Mouse (Mus musculus): ENCODE data around the gene Atp6v1e2. TPM values are rescaled to one million over a fixed set of nuclear protein-coding genes. Genes with fewer than 3 reads are reported as not detected.

The Atp6v1e2 gene
- polyA plus RNA-seq, 1 experiment from 2014 or later, result not detected

DNA sequence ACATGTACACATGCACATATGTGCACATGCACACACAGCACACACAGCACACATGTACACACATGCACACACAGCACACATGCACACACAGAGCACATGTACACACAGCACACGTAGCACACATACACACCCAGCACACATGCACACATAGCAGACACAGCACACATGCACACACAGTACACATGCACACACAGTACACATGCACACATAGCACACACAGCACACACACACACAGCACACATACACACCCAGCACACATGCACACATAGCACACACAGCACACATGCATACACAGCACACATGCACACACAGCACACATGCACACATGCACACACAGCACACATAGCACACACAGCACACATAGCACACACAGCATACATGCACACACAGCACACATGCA, 33.5 kb upstream of the Atp6v1e2 start:
- H3K9me3 ChIP-seq (ENCODE audit: control insufficient read depth, low read length), result no peaks in the 10 kb centered on the region
- no peak overlapping the region for H3K27ac ChIP-seq (ENCODE audit: low read depth, low read length)
- 95% methylated on average over 1 of the region's 1 CpGs for WGBS
- no peak overlapping the region for H3K4me2 ChIP-seq (ENCODE audit: low read depth, low read length)
- H3K36me3 ChIP-seq (ENCODE audit: control insufficient read depth, insufficient read depth, low read length), result no peaks in the 10 kb centered on the region
- ATAC-seq (ENCODE audit: low read depth), result no peak
- peaks cover 4% of the 10 kb centered on the region for H3K4me1 ChIP-seq (ENCODE audit: control insufficient read depth, insufficient read depth, low read length)
- no peak overlapping the region for H3K9ac ChIP-seq (replicated peaks; ENCODE audit: low read depth, low read length)
- H3K4me3 ChIP-seq (ENCODE audit: low read depth, low read length), result no peak overlapping the region
- no peaks in the 10 kb centered on the region for H3K27me3 ChIP-seq (ENCODE audit: control insufficient read depth, insufficient read depth, low read length)

DNA sequence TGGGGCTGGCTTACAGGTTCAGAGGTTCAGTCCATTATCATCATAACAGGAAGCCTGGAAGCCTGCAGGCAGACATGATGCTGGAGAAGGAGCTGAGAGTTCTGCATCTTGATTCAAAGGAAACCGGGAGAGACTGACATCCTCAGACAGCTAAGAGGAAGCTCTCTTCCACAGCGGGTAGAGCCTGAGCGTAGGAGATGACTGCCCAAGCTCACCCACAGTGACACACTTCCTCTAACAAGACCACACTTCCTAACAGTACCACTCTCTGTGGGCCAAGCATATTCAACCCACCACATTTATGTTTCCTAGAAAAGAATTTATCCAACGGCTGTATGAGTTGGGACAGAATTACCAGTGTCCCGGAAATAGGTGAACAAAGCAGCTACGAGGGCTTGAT, 30.8 kb upstream of the Atp6v1e2 start:
- H3K27ac ChIP-seq (ENCODE audit: low read depth, low read length), result no peak overlapping the region
- no peaks in the 10 kb centered on the region for H3K27me3 ChIP-seq (ENCODE audit: control insufficient read depth, insufficient read depth, low read length)
- H3K4me3 ChIP-seq (ENCODE audit: low read depth, low read length), result no peak overlapping the region
- ATAC-seq (ENCODE audit: low read depth), result no peak
- H3K9ac ChIP-seq (replicated peaks; ENCODE audit: low read depth, low read length), result no peak overlapping the region
- no peaks in the 10 kb centered on the region for H3K4me1 ChIP-seq (ENCODE audit: control insufficient read depth, insufficient read depth, low read length)
- no peak overlapping the region for H3K4me2 ChIP-seq (ENCODE audit: low read depth, low read length)
- peaks cover 3% of the 10 kb centered on the region; the same call in 1 of the 2 replicates for H3K36me3 ChIP-seq (ENCODE audit: control insufficient read depth, insufficient read depth, low read length)
- 90% methylated on average over 6 of the region's 6 CpGs for WGBS
- no peaks in the 10 kb centered on the region for H3K9me3 ChIP-seq (ENCODE audit: control insufficient read depth, low read length)

DNA sequence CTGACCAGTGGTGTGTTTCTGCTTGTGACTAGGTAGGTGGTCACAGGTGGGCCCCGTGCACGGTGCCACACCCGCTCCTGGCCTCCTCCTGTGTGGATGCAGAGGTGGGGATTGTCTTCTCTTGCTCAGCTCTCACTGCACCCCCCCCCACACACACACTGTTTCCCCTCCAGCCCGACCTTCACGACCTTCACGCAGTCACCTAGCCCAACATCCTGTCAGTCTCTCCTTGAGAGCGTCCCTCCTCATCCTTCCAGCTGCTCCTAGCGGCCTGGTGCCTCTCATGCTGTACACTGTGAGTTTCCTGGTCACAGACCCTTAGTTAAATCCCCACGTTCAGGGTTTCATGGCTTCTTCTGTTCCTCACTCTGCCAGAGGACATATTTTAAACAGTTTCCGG, 28.7 kb upstream of the Atp6v1e2 start:
- 81% methylated on average over 10 of the region's 10 CpGs for WGBS
- ATAC-seq (ENCODE audit: low read depth), result no peak
- Histone ChIP-seq H3K9me3 (ENCODE audit: control insufficient read depth, low read length) (no peaks in the 10 kb centered on the region), H3K4me2 (ENCODE audit: low read depth, low read length) (no peak overlapping the region), H3K4me3 (ENCODE audit: low read depth, low read length) (no peak overlapping the region), H3K9ac (replicated peaks; ENCODE audit: low read depth, low read length) (no peak overlapping the region), H3K27me3 (ENCODE audit: control insufficient read depth, insufficient read depth, low read length) (no peaks in the 10 kb centered on the region), H3K27ac (ENCODE audit: low read depth, low read length) (no peak overlapping the region), H3K36me3 (ENCODE audit: control insufficient read depth, insufficient read depth, low read length) (peaks cover 4% of the 10 kb centered on the region; the same call in 1 of the 2 replicates), H3K4me1 (ENCODE audit: control insufficient read depth, insufficient read depth, low read length) (no peaks in the 10 kb centered on the region)

DNA sequence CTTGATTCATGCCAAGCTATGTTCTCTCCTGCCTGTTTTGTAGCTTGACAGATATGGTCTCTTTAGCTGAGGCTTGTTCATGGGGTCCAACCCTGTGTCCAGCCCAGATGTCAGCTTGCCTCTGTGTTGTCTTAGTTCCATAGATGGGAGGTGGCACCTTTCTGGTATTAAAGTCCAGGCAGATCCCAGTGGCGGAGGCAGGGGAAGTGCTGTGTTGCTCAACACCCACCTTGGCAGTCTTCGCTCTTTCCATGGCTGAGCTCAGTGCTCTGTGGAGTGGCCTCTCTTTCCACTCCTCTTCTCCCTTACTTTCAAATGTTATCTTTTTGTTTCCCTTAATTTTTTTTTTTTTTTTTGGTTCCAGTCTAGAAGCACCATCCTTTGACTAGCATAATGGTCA, 25.4 kb upstream of the Atp6v1e2 start:
- Histone ChIP-seq H3K4me2 (ENCODE audit: low read depth, low read length) (no peak overlapping the region), H3K9me3 (ENCODE audit: control insufficient read depth, low read length) (no peaks in the 10 kb centered on the region), H3K36me3 (ENCODE audit: control insufficient read depth, insufficient read depth, low read length) (peaks cover 4% of the 10 kb centered on the region; the same call in 1 of the 2 replicates), H3K4me3 (ENCODE audit: low read depth, low read length) (no peak overlapping the region), H3K4me1 (ENCODE audit: control insufficient read depth, insufficient read depth, low read length) (no peaks in the 10 kb centered on the region), H3K9ac (replicated peaks; ENCODE audit: low read depth, low read length) (no peak overlapping the region), H3K27ac (ENCODE audit: low read depth, low read length) (no peak overlapping the region), H3K27me3 (ENCODE audit: control insufficient read depth, insufficient read depth, low read length) (no peaks in the 10 kb centered on the region)
- 90% methylated on average over 2 of the region's 2 CpGs for WGBS
- no peak for ATAC-seq (ENCODE audit: low read depth)

DNA sequence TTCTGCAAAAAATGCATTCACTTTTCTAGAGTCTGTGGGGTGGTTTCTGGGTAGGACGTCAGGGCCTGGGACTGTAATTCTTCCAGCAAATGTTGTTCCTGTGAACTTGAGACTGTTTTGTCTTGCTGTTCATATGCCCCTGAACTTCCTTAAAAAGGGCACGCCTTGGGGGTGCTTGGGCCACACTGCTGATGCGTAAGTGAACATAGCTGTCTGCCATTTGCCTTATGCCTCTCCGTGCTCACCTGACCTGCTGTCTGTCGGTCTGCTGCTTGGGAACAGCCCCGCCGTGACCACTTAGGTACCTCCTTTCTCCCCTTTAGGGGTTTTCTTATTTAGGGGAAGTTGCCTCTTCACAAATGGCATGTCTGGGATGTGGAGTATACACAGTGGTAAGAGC, 24.2 kb upstream of the Atp6v1e2 start:
- Histone ChIP-seq H3K4me3 (ENCODE audit: low read depth, low read length) (no peak overlapping the region), H3K36me3 (ENCODE audit: control insufficient read depth, insufficient read depth, low read length) (peaks cover 4% of the 10 kb centered on the region; the same call in 1 of the 2 replicates), H3K27me3 (ENCODE audit: control insufficient read depth, insufficient read depth, low read length) (no peaks in the 10 kb centered on the region), H3K4me1 (ENCODE audit: control insufficient read depth, insufficient read depth, low read length) (no peaks in the 10 kb centered on the region), H3K27ac (ENCODE audit: low read depth, low read length) (no peak overlapping the region), H3K9ac (replicated peaks; ENCODE audit: low read depth, low read length) (no peak overlapping the region), H3K4me2 (ENCODE audit: low read depth, low read length) (no peak overlapping the region), H3K9me3 (ENCODE audit: control insufficient read depth, low read length) (no peaks in the 10 kb centered on the region)
- 93% methylated on average over 7 of the region's 7 CpGs for WGBS
- no peak for ATAC-seq (ENCODE audit: low read depth)

DNA sequence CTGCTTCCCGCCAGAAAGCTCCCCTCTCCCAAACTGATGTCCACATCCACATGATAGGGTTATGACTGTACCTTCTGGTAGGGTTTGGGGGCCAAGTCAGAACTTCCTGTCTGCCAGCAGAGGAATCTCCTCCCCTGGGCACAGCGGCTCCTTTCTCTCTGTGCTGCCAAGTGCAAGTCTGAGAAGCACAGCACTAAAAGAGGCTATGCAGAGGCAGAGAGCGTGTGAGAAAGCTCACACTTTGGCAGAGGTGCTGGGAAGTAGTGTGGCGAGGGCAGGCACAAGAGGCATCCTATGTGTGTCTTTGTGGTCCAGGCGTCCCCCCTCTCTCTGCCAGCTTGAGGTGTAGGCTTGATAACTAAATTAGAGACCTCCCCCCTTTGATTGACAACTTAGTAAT, 23.3 kb upstream of the Atp6v1e2 start:
- 89% methylated on average over 5 of the region's 5 CpGs for WGBS
- H3K4me2 ChIP-seq (ENCODE audit: low read depth, low read length), result no peak overlapping the region
- no peak overlapping the region for H3K27ac ChIP-seq (ENCODE audit: low read depth, low read length)

DNA sequence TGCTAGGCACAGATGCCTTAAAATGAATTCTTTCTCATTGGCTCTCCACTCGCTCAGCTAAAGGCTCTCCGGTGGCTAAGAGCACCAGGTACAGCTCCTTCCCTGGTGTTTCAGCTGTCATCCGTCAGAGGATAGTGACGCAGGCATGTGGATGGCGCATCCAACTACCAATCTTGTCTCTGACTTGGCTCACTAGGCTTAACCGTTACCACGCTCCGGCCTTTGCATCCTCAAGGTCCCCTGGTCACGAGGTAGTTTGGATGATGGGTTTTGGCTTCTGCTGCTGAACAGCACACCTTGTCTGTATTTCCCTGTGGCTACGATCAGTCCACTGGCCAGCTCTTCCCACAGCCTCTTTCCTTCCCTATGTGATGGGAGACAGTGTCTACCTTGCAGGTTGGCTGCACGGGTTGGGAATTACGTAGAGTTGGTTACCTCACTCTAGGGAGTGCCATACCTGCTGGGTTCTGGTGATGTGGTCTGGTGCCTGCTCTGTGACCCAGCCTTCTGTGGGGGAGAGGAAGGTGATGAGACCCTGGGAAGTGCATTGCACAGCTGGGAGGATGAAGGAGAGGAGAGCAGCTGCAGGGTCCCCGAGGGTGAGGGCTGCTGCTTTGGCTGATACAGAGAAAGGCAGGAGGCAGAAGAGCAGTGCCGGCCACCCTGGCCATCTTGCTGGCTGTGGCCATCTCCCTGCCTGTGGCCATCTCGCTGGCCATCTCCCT, 22.5 kb upstream of the Atp6v1e2 start:
- WGBS, result 92% methylated on average over 15 of the region's 15 CpGs
- no peak overlapping the region for H3K4me3 ChIP-seq (ENCODE audit: low read depth, low read length)
- ATAC-seq (ENCODE audit: low read depth), result no peak

More for the DNA sequence above, 23.3 kb upstream of the Atp6v1e2 start:
- Histone ChIP-seq H3K9ac (replicated peaks; ENCODE audit: low read depth, low read length) (no peak overlapping the region), H3K27me3 (ENCODE audit: control insufficient read depth, insufficient read depth, low read length) (no peaks in the 10 kb centered on the region), H3K4me3 (ENCODE audit: low read depth, low read length) (no peak overlapping the region), H3K9me3 (ENCODE audit: control insufficient read depth, low read length) (no peaks in the 10 kb centered on the region), H3K4me1 (ENCODE audit: control insufficient read depth, insufficient read depth, low read length) (no peaks in the 10 kb centered on the region), H3K36me3 (ENCODE audit: control insufficient read depth, insufficient read depth, low read length) (peaks cover 4% of the 10 kb centered on the region; the same call in 1 of the 2 replicates)
- ATAC-seq (ENCODE audit: low read depth), result no peak

DNA sequence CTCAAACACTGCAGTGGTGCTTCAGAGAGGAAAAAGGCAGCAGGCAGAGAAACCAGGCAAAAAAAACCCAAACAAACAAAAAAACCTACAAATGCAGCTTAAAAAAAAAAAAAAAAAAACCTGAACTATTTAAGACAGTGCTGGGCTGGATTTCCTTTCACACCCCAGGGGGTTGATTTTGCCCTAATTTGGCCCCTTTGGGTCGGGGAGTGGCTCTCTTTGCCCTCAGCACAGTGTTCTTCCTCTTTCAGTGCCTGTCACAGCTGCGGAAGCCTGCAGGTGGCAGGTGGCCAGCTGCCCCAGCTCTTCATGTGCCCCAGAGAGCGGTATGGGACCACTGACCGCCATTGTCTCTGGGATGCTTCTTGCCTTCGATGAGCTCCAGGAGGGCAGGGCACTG, 21.9 kb upstream of the Atp6v1e2 start:
- peaks cover 7% of the 10 kb centered on the region for H3K4me1 ChIP-seq (ENCODE audit: control insufficient read depth, insufficient read depth, low read length)
- no peak overlapping the region for H3K27ac ChIP-seq (ENCODE audit: low read depth, low read length)
- no peaks in the 10 kb centered on the region for H3K27me3 ChIP-seq (ENCODE audit: control insufficient read depth, insufficient read depth, low read length)
- H3K4me2 ChIP-seq (ENCODE audit: low read depth, low read length), result no peak overlapping the region
- H3K36me3 ChIP-seq (ENCODE audit: control insufficient read depth, insufficient read depth, low read length), result peaks cover 4% of the 10 kb centered on the region; the same call in 1 of the 2 replicates
- ATAC-seq (ENCODE audit: low read depth), result no peak
- H3K9ac ChIP-seq (replicated peaks; ENCODE audit: low read depth, low read length), result no peak overlapping the region
- 58% methylated on average over 5 of the region's 5 CpGs for WGBS
- H3K4me3 ChIP-seq (ENCODE audit: low read depth, low read length), result no peak overlapping the region
- H3K9me3 ChIP-seq (ENCODE audit: control insufficient read depth, low read length), result no peaks in the 10 kb centered on the region

More for the DNA sequence above, 22.5 kb upstream of the Atp6v1e2 start:
- no peaks in the 10 kb centered on the region for H3K27me3 ChIP-seq (ENCODE audit: control insufficient read depth, insufficient read depth, low read length)
- no peak overlapping the region for H3K9ac ChIP-seq (replicated peaks; ENCODE audit: low read depth, low read length)
- peaks cover under 1% of the 10 kb centered on the region for H3K4me1 ChIP-seq (ENCODE audit: control insufficient read depth, insufficient read depth, low read length)
- no peak overlapping the region for H3K27ac ChIP-seq (ENCODE audit: low read depth, low read length)
- peaks cover 4% of the 10 kb centered on the region; the same call in 1 of the 2 replicates for H3K36me3 ChIP-seq (ENCODE audit: control insufficient read depth, insufficient read depth, low read length)
- H3K9me3 ChIP-seq (ENCODE audit: control insufficient read depth, low read length), result no peaks in the 10 kb centered on the region
- no peak overlapping the region for H3K4me2 ChIP-seq (ENCODE audit: low read depth, low read length)

DNA sequence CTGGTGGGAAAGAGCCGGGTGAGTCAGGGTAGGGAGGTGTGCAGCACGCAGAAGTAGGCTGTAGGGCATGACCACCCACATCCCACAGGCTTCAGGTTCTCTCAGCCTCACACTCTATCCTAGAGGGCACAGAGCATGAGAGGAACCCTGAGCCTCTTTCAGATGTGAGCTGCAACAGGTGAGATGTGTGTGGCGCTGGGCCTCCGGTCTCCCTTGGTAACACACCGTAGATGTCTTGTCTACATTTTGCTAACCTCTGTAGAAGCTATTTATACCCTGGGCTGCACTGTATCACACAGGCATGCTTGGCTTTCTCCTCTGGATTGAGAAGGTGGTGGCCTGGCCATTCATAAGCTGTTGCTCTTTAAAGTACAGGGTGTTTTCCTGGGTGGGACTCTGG, 20.9 kb upstream of the Atp6v1e2 start:
- Histone ChIP-seq H3K4me1 (ENCODE audit: control insufficient read depth, insufficient read depth, low read length) (peaks cover 14% of the 10 kb centered on the region), H3K27me3 (ENCODE audit: control insufficient read depth, insufficient read depth, low read length) (no peaks in the 10 kb centered on the region), H3K9me3 (ENCODE audit: control insufficient read depth, low read length) (no peaks in the 10 kb centered on the region), H3K4me3 (ENCODE audit: low read depth, low read length) (no peak overlapping the region), H3K36me3 (ENCODE audit: control insufficient read depth, insufficient read depth, low read length) (peaks cover 2% of the 10 kb centered on the region; the same call in 1 of the 2 replicates), H3K4me2 (ENCODE audit: low read depth, low read length) (no peak overlapping the region), H3K9ac (replicated peaks; ENCODE audit: low read depth, low read length) (no peak overlapping the region), H3K27ac (ENCODE audit: low read depth, low read length) (no peak overlapping the region)
- no peak for ATAC-seq (ENCODE audit: low read depth)
- WGBS, result 94% methylated on average over 5 of the region's 5 CpGs
